Mouse (Mus musculus): ENCODE measurements at regions not wholly inside any gene's neighbourhood (a gene's known extent, or its start where the extent isn't known, plus 50 kb on each side); places are given as distances from the start of the nearest gene placed in this dataset.

GRCm38 (mm10) chr13:57003565-57004132 lies 107.9 kb upstream of the Trpc7 start:
- Histone ChIP-seq H3K4me2 (replicated peaks; ENCODE audit: low read depth) (no peak overlapping the region), H3K9me3 (ENCODE audit: control insufficient read depth) (no peaks in the 10 kb centered on the region), H3K4me1 (replicated peaks; ENCODE audit: control insufficient read depth, insufficient read depth, low read length) (no peaks in the 10 kb centered on the region), H3K27me3 (replicated peaks; ENCODE audit: control insufficient read depth, insufficient read depth, low read length) (no peaks in the 10 kb centered on the region), H3K36me3 (ENCODE audit: control insufficient read depth, insufficient read depth) (no peaks in the 10 kb centered on the region), H3K27ac (ENCODE audit: low read depth, low read length) (no peak overlapping the region), H3K4me3 (ENCODE audit: low read depth, low read length) (no peak overlapping the region), H3K9ac (ENCODE audit: low read depth, low read length) (no peak overlapping the region)
- ATAC-seq, result no peak
- 33% methylated on average over 8 of the region's 8 CpGs for WGBS
- no peak for TF ChIP-seq CTCF (IDR thresholded peaks at IDR 0.05; ENCODE audit: low read depth)

DNA sequence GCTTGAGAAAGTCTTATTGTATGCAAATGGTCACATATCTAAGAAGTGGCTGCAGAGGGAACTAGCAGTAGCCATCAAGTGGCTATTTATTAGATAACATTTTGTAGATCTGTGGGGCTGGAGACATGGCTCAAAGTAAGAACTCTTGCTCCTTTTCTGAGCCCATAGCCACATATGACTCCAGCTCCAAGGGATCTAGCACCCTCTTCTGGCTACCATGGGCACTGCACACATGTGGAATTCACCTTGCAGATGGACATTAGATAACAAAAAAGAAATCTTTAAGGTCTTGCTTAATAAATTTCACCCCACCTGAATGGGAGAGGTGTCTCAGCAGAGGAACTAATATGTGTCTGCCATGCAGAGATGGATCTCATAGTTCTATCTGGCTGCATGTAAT lies 96.2 kb upstream of the Trpc7 start:
- peak; percentile 53 for TF ChIP-seq CTCF (IDR thresholded peaks at IDR 0.05; ENCODE audit: low read depth)
- Histone ChIP-seq H3K4me3 (ENCODE audit: low read depth, low read length) (no peak overlapping the region), H3K4me2 (replicated peaks; ENCODE audit: low read depth) (no peak overlapping the region), H3K4me1 (replicated peaks; ENCODE audit: control insufficient read depth, insufficient read depth, low read length) (no peaks in the 10 kb centered on the region), H3K9me3 (ENCODE audit: control insufficient read depth) (no peaks in the 10 kb centered on the region), H3K9ac (ENCODE audit: low read depth, low read length) (no peak overlapping the region), H3K27ac (ENCODE audit: low read depth, low read length) (no peak overlapping the region), H3K27me3 (replicated peaks; ENCODE audit: control insufficient read depth, insufficient read depth, low read length) (no peaks in the 10 kb centered on the region), H3K36me3 (ENCODE audit: control insufficient read depth, insufficient read depth) (no peaks in the 10 kb centered on the region)
- ATAC-seq, result no peak

- no peak overlapping the region for H3K27ac ChIP-seq (ENCODE audit: low read depth, low read length)
- H3K9me3 ChIP-seq (ENCODE audit: control insufficient read depth), result no peaks in the 10 kb centered on the region
- H3K36me3 ChIP-seq (ENCODE audit: control insufficient read depth, insufficient read depth), result no peaks in the 10 kb centered on the region
- ATAC-seq, result no peak
- H3K4me3 ChIP-seq (ENCODE audit: low read depth, low read length), result no peak overlapping the region
- no peak overlapping the region for H3K9ac ChIP-seq (ENCODE audit: low read depth, low read length)
- H3K27me3 ChIP-seq (replicated peaks; ENCODE audit: control insufficient read depth, insufficient read depth, low read length), result no peaks in the 10 kb centered on the region
- H3K4me2 ChIP-seq (replicated peaks; ENCODE audit: low read depth), result no peak overlapping the region
- no peaks in the 10 kb centered on the region for H3K4me1 ChIP-seq (replicated peaks; ENCODE audit: control insufficient read depth, insufficient read depth, low read length)
- WGBS, result 55% methylated on average over 3 of the region's 3 CpGs
- no peak for TF ChIP-seq CTCF (IDR thresholded peaks at IDR 0.05; ENCODE audit: low read depth)
Observed at GRCm38 (mm10) chr13:56974063-56974462, 78.3 kb upstream of the Trpc7 start.

DNA sequence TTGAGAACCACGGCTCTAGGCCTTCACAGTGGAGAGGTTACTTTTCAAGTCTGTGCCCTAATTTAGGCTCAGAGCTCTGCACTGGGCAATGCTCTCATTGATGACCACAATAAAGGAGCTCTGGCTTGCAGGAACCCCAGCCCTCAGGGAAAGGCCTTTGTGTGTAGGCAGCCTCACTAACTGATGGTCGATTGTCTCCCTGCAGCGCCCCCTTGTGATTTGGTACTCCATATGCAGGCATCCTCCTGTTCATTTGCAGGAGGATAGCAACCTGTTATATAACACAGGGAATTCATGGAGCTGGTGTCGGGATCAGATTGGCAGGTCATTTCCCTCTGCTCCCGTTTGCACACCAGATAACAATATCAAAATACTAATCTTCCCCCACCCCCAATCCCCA lies 59.6 kb upstream of the Trpc7 start:
- no peaks in the 10 kb centered on the region for H3K4me1 ChIP-seq (replicated peaks; ENCODE audit: control insufficient read depth, insufficient read depth, low read length)
- 0 out of 2 replicates have a peak, but pooled peaks have one; percentile 18 for TF ChIP-seq CTCF (IDR thresholded peaks at IDR 0.05; ENCODE audit: low read depth)
- no peaks in the 10 kb centered on the region for H3K27me3 ChIP-seq (replicated peaks; ENCODE audit: control insufficient read depth, insufficient read depth, low read length)
- no peak overlapping the region for H3K4me3 ChIP-seq (ENCODE audit: low read depth, low read length)
- H3K9me3 ChIP-seq (ENCODE audit: control insufficient read depth), result 0 out of 2 replicates have a peak, but pooled peaks cover under 1% of the 10 kb centered on the region
- no peaks in the 10 kb centered on the region for H3K36me3 ChIP-seq (ENCODE audit: control insufficient read depth, insufficient read depth)
- H3K4me2 ChIP-seq (replicated peaks; ENCODE audit: low read depth), result no peak overlapping the region
- no peak for ATAC-seq
- WGBS, result 38% methylated on average over 5 of the region's 5 CpGs
- H3K27ac ChIP-seq (ENCODE audit: low read depth, low read length), result no peak overlapping the region
- no peak overlapping the region for H3K9ac ChIP-seq (ENCODE audit: low read depth, low read length)

GRCm38 (mm10) chr13:56948086-56948485 lies 52.3 kb upstream of the Trpc7 start:
- Histone ChIP-seq H3K9me3 (ENCODE audit: control insufficient read depth) (no peaks in the 10 kb centered on the region), H3K9ac (ENCODE audit: low read depth, low read length) (no peak overlapping the region), H3K27me3 (replicated peaks; ENCODE audit: control insufficient read depth, insufficient read depth, low read length) (no peaks in the 10 kb centered on the region), H3K4me3 (ENCODE audit: low read depth, low read length) (no peak overlapping the region), H3K4me1 (replicated peaks; ENCODE audit: control insufficient read depth, insufficient read depth, low read length) (no peaks in the 10 kb centered on the region), H3K4me2 (replicated peaks; ENCODE audit: low read depth) (no peak overlapping the region), H3K27ac (ENCODE audit: low read depth, low read length) (no peak overlapping the region), H3K36me3 (ENCODE audit: control insufficient read depth, insufficient read depth) (no peaks in the 10 kb centered on the region)
- no peak for TF ChIP-seq CTCF (IDR thresholded peaks at IDR 0.05; ENCODE audit: low read depth)
- ATAC-seq, result no peak
- WGBS, result 92% methylated on average over 6 of the region's 6 CpGs

DNA sequence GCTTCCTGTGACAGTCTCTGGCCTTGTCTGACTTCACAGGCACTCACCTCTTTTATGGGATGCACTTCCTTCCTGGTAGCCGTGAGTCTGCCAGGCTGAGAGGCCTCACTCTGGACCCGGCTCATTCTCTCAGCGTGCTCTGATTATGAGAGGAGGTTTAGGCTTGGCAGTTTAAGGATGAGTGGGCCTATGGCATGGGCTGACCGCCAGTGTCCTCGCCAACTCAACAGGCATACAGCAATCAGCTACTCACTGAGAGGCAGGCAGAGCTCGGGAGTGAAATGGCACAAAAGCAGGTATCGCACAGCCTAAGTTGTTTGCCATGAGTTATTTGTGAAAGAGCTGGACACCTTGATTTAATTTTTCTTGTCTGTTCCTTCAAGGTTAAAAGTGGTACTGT lies 51.5 kb upstream of the Trpc7 start:
- no peak for TF ChIP-seq CTCF (IDR thresholded peaks at IDR 0.05; ENCODE audit: low read depth)
- 79% methylated on average over 7 of the region's 7 CpGs for WGBS

More for the DNA sequence above, 51.5 kb upstream of the Trpc7 start:
- no peak overlapping the region for H3K4me2 ChIP-seq (replicated peaks; ENCODE audit: low read depth)
- no peak overlapping the region for H3K4me3 ChIP-seq (ENCODE audit: low read depth, low read length)
- H3K9me3 ChIP-seq (ENCODE audit: control insufficient read depth), result no peaks in the 10 kb centered on the region
- H3K36me3 ChIP-seq (ENCODE audit: control insufficient read depth, insufficient read depth), result no peaks in the 10 kb centered on the region
- no peak for ATAC-seq
- no peak overlapping the region for H3K9ac ChIP-seq (ENCODE audit: low read depth, low read length)
- no peak overlapping the region for H3K27ac ChIP-seq (ENCODE audit: low read depth, low read length)
- H3K4me1 ChIP-seq (replicated peaks; ENCODE audit: control insufficient read depth, insufficient read depth, low read length), result no peaks in the 10 kb centered on the region
- H3K27me3 ChIP-seq (replicated peaks; ENCODE audit: control insufficient read depth, insufficient read depth, low read length), result no peaks in the 10 kb centered on the region
